Mouse (Mus musculus) embryonic facial prominence, embryonic 12.5 days (tissue): Measurements from ENCODE around the gene Gpd1l. TPM values are rescaled to one million over a fixed set of nuclear protein-coding genes. Genes with fewer than 3 reads are reported as not detected.

Experiments
- ATAC-seq: fragments of 200-750 bp; cut with Nextera tagmentation; 2 replicates; pipeline ENCODE4 v1.8.0; 2017; ENCODE audit not compliant: insufficient number of reproducible peaks, insufficient read depth, low FRiP score, low TSS enrichment
- H3K27ac ChIP-seq: fragments of 300-500 bp; sonication (generic); 2 replicates; pipeline ENCODE4 v1.5.1; 2016; ENCODE audit warnings: mild to moderate bottlenecking
- H3K27me3 ChIP-seq: fragments of 300-500 bp; sonication (generic); 2 replicates; pipeline ENCODE4 v1.6.1; 2016; ENCODE audit warnings: mild to moderate bottlenecking, moderate library complexity
- H3K36me3 ChIP-seq: fragments of 300-500 bp; sonication (generic); 2 replicates; pipeline ENCODE4 v1.6.1; 2016; ENCODE audit warnings: mild to moderate bottlenecking
- H3K4me1 ChIP-seq: fragments of 300-500 bp; sonication (generic); 2 replicates; pipeline ENCODE4 v1.6.1; 2016
- H3K4me2 ChIP-seq: fragments of 300-500 bp; sonication (generic); replicated peaks from 2 replicates; pipeline ENCODE4 v1.6.1; 2016; ENCODE audit warnings: mild to moderate bottlenecking, moderate library complexity
- H3K4me3 ChIP-seq: fragments of 300-500 bp; sonication (generic); 2 replicates; pipeline ENCODE4 v1.5.1; 2016; ENCODE audit warnings: mild to moderate bottlenecking
- H3K9ac ChIP-seq: fragments of 300-500 bp; sonication (generic); 2 replicates; pipeline ENCODE4 v1.6.1; 2016; ENCODE audit warnings: mild to moderate bottlenecking, moderate library complexity
- H3K9me3 ChIP-seq: fragments of 300-500 bp; sonication (generic); 2 replicates; pipeline ENCODE4 v1.6.1; 2016; ENCODE audit warnings: mild to moderate bottlenecking, moderate library complexity
- WGBS: fragments of 180-500 bp; shearing (Covaris S2); methylation state at CpG from one replicate; pipeline ENCODE4 v1.1.7; 2016; 5-methylcytosine and 5-hydroxymethylcytosine counted together
- polyA plus RNA-seq: library from polyadenylated mRNA; unstranded; fragments of >200 nt; fragmentation: Nextera tagmentation; extraction: Ambion mirVana; gene quantifications from 2 replicates; pipeline ENCODE4 v1.2.1, GENCODE M21; 2016

Gene Gpd1l
- polyA plus RNA-seq, 1 experiment from 2014 or later = 9.5 TPM

DNA sequence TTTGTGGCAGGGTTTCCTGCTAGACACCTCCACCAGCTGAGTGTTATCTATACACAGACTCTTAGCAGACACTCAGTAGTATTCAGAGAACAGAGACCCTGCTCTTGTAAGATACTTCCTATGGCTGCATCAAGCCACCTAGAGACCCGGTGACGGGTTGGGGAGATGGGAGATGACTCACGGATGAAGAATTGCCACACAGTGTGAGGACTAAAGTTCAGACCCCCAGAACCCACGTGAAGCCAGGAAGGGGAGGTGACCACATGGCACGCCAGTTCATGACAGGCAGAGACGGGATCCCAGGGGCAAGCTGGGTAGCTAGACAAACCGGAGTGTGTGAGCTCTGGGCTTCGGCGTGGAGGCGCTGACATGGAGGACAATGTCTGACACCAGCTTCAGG lies 8.7 kb downstream of the Gpd1l start:
- Histone ChIP-seq H3K4me3 (no peak overlapping the region), H3K36me3 (no peaks in the 10 kb centered on the region), H3K4me2 (no peak overlapping the region), H3K9me3 (no peaks in the 10 kb centered on the region), H3K27ac (no peak overlapping the region), H3K4me1 (0 out of 2 replicates have a peak, but pooled peaks cover 4% of the 10 kb centered on the region), H3K9ac (no peak overlapping the region), H3K27me3 (no peaks in the 10 kb centered on the region)
- no peak for ATAC-seq
- WGBS = 79% methylated on average over 10 of the region's 10 CpGs

GRCm38 (mm10) chr9:114924511-114924910 lies 9.3 kb downstream of the Gpd1l start:
- Histone ChIP-seq H3K27ac (no peak overlapping the region), H3K4me2 (no peak overlapping the region), H3K36me3 (no peaks in the 10 kb centered on the region)

GRCm38 (mm10) chr9:114922209-114922608 lies 11.6 kb downstream of the Gpd1l start:
- Histone ChIP-seq H3K27me3 (no peaks in the 10 kb centered on the region), H3K4me1 (0 out of 2 replicates have a peak, but pooled peaks cover 4% of the 10 kb centered on the region), H3K9ac (no peak overlapping the region), H3K4me2 (no peak overlapping the region), H3K27ac (no peak overlapping the region), H3K9me3 (no peaks in the 10 kb centered on the region), H3K4me3 (no peak overlapping the region), H3K36me3 (no peaks in the 10 kb centered on the region)
- WGBS = 54% methylated on average over 5 of the region's 5 CpGs
- ATAC-seq = no peak

More at GRCm38 (mm10) chr9:114924511-114924910, 9.3 kb downstream of the Gpd1l start:
- ATAC-seq = no peak
- H3K4me3 ChIP-seq = no peak overlapping the region
- H3K4me1 ChIP-seq = 0 out of 2 replicates have a peak, but pooled peaks cover 4% of the 10 kb centered on the region
- no peaks in the 10 kb centered on the region for H3K9me3 ChIP-seq
- no peaks in the 10 kb centered on the region for H3K27me3 ChIP-seq
- WGBS = 54% methylated on average over 5 of the region's 5 CpGs
- no peak overlapping the region for H3K9ac ChIP-seq

GRCm38 (mm10) chr9:114921352-114922081 lies 12.3 kb downstream of the Gpd1l start:
- Histone ChIP-seq H3K4me1 (0 out of 2 replicates have a peak, but pooled peaks cover 4% of the 10 kb centered on the region), H3K36me3 (no peaks in the 10 kb centered on the region; the same call in 1 of the 2 replicates), H3K9ac (no peak overlapping the region), H3K4me2 (no peak overlapping the region), H3K27ac (no peak overlapping the region), H3K27me3 (no peaks in the 10 kb centered on the region), H3K4me3 (no peak overlapping the region), H3K9me3 (no peaks in the 10 kb centered on the region)
- 71% methylated on average over 2 of the region's 2 CpGs for WGBS
- ATAC-seq = no peak

DNA sequence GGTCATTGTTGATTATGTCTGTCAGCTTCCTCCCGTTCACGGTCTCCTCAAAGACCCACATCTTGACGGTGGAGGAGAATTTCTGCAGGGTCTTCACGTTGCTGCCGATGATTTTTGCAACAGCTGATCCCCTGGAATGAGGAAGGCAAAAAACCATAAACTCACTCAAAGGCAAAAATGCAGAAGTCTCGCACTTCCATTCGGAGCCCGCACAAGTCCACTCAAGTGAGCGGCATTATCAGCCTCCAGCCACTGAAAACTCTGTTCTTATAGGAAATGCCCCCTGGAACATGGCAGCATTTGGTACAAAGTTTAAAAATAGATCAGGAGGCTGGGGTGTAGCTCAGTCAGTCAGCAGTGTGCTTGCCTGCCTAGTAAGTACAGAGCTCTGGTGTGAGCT lies 13.2 kb downstream of the Gpd1l start:
- Histone ChIP-seq H3K27me3 (no peaks in the 10 kb centered on the region), H3K4me1 (0 out of 2 replicates have a peak, but pooled peaks cover 4% of the 10 kb centered on the region), H3K36me3 (no peaks in the 10 kb centered on the region; the same call in 1 of the 2 replicates), H3K9me3 (no peaks in the 10 kb centered on the region), H3K27ac (no peak overlapping the region), H3K4me2 (no peak overlapping the region), H3K9ac (no peak overlapping the region), H3K4me3 (no peak overlapping the region)
- WGBS = 78% methylated on average over 9 of the region's 9 CpGs
- ATAC-seq = no peak

- H3K27ac ChIP-seq = no peak overlapping the region
- H3K36me3 ChIP-seq = peaks cover 3% of the 10 kb centered on the region; the same call in 1 of the 2 replicates
- H3K9me3 ChIP-seq = no peaks in the 10 kb centered on the region
- WGBS = 51% methylated on average over 18 of the region's 18 CpGs
- no peak for ATAC-seq
- H3K4me2 ChIP-seq = no peak overlapping the region
- H3K4me3 ChIP-seq = no peak overlapping the region
- H3K9ac ChIP-seq = no peak overlapping the region
- H3K4me1 ChIP-seq = no peaks in the 10 kb centered on the region; the same call in 1 of the 2 replicates
- H3K27me3 ChIP-seq = no peaks in the 10 kb centered on the region
Measured at GRCm38 (mm10) chr9:114912680-114913649, 20.8 kb downstream of the Gpd1l start.

DNA sequence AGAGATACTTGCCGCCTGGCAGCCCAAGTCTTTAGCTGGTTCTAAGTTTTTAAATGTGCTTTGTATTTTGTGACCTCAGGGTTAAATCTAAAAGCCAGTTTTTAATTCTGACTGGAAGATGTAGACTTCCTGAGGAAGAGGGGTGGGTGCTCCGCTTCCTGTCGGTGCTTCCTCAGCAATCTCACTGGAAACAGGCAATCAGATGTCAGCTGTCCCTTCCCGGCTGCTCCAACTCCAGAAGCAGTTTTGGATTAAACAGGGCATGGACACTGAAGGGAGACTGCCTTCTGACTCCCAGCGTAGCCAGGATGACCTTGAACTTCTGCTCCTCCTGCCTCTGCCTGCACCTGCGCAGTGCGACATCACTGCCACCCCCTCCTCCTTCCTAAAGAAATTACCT lies 26.3 kb downstream of the Gpd1l start:
- Histone ChIP-seq H3K27ac (no peak overlapping the region), H3K9ac (no peak overlapping the region), H3K4me2 (no peak overlapping the region), H3K36me3 (0 out of 2 replicates have a peak, but pooled peaks cover 3% of the 10 kb centered on the region), H3K4me1 (peaks cover 5% of the 10 kb centered on the region; the same call in 1 of the 2 replicates), H3K9me3 (no peaks in the 10 kb centered on the region), H3K27me3 (no peaks in the 10 kb centered on the region), H3K4me3 (no peak overlapping the region)
- no peak for ATAC-seq
- WGBS = 57% methylated on average over 7 of the region's 7 CpGs

DNA sequence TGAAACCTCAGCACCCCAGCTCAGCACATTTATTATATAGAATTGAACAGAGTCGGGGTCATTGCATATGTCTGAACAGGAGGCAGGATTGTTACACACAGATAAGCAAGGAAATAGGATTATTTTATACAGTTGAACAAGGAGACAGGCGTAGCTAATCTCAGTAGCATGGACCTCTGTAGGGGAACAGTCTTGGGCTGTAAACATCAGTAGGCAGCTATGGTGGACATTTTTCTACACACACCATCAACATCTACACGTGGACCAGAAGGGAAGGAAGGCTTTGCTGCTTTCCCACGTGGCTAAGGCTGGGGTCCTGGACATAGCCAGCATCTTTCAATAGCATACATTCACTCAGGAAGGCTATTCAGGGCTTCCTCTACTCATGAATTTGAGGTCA lies 37.9 kb downstream of the Gpd1l start:
- no peaks in the 10 kb centered on the region for H3K4me1 ChIP-seq
- no peak for ATAC-seq
- no peak overlapping the region for H3K9ac ChIP-seq
- WGBS = 75% methylated on average over 4 of the region's 4 CpGs
- H3K4me3 ChIP-seq = no peak overlapping the region
- no peaks in the 10 kb centered on the region for H3K27me3 ChIP-seq
- no peaks in the 10 kb centered on the region for H3K9me3 ChIP-seq
- H3K27ac ChIP-seq = no peak overlapping the region
- no peak overlapping the region for H3K4me2 ChIP-seq
- no peaks in the 10 kb centered on the region for H3K36me3 ChIP-seq

DNA sequence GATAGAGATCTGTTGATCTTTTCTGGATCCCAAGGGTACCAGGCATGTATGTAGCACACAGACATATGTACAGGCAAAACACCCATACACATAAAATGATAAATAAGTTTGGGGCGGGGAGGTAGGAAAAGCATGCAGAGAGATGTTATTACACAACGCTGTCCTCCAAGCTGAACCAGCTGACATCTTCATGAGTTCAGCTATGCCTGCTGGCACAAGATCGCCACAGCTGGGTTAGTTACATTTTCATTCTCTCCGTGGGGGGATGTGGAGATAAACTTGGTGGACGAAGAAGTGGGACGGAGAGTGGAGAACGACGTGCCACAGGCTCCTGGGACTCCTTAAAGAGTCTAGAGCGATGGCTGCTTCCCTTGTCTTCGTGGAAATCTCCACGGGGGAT lies 40.8 kb downstream of the Gpd1l start:
- H3K36me3 ChIP-seq = no peaks in the 10 kb centered on the region
- no peak overlapping the region for H3K9ac ChIP-seq
- no peak overlapping the region for H3K4me2 ChIP-seq
- no peak overlapping the region for H3K4me3 ChIP-seq
- 89% methylated on average over 11 of the region's 11 CpGs for WGBS
- ATAC-seq = no peak
- no peak overlapping the region for H3K27ac ChIP-seq
- no peaks in the 10 kb centered on the region for H3K27me3 ChIP-seq
- no peaks in the 10 kb centered on the region for H3K9me3 ChIP-seq
- no peaks in the 10 kb centered on the region for H3K4me1 ChIP-seq

- H3K9me3 ChIP-seq = no peaks in the 10 kb centered on the region
- WGBS = 46% methylated on average over 7 of the region's 7 CpGs
- H3K27ac ChIP-seq = no peak overlapping the region
- H3K9ac ChIP-seq = no peak overlapping the region
- H3K4me2 ChIP-seq = no peak overlapping the region
- no peak for ATAC-seq
- no peaks in the 10 kb centered on the region for H3K36me3 ChIP-seq
- no peaks in the 10 kb centered on the region for H3K27me3 ChIP-seq
- H3K4me3 ChIP-seq = no peak overlapping the region
- no peaks in the 10 kb centered on the region for H3K4me1 ChIP-seq
Measured at GRCm38 (mm10) chr9:114890377-114890776, 43.4 kb downstream of the Gpd1l start.

DNA sequence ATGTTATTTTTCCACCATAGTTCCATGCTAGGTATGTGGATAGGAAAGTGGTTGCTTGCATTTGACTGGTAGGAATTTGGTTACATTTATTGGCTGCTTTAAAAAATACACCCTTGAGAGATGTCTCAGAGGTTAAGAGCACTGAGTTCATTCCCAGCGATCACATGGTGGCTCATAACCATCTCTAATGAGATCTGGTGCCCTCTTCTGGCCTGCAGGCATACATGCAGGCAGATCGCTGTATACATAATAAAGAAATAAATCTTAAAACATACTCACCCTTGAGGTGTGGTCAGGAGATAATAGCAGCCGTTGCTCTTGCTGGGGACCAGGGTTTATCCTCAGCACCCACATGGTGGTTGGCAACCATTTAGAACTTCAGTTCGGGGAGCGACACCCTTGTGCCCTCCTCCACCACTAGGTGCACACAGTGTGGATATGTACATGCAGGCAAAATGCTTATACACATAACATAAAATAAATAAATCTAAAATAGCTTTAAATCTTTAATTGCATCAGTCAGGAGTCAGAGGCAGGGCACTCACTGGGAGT lies 44.9 kb downstream of the Gpd1l start:
- H3K27ac ChIP-seq = no peak overlapping the region
- ATAC-seq = no peak
- no peaks in the 10 kb centered on the region for H3K9me3 ChIP-seq
- H3K9ac ChIP-seq = no peak overlapping the region
- no peak overlapping the region for H3K4me3 ChIP-seq
- H3K4me2 ChIP-seq = no peak overlapping the region
- no peaks in the 10 kb centered on the region for H3K27me3 ChIP-seq
- H3K4me1 ChIP-seq = no peaks in the 10 kb centered on the region
- 88% methylated on average over 5 of the region's 5 CpGs for WGBS
- no peaks in the 10 kb centered on the region for H3K36me3 ChIP-seq
